Mouse (Mus musculus): Measurements from ENCODE around the gene Gm17660. TPM values are rescaled to one million over a fixed set of nuclear protein-coding genes. Genes with fewer than 3 reads are reported as not detected.

Gm17660 gene
- polyA plus RNA-seq, 1 experiment from 2014 or later = not detected

- DNase-seq (ENCODE audit: low spot score) (no peak), ATAC-seq (ENCODE audit: low FRiP score, low TSS enrichment) (no peak)
- Histone ChIP-seq H3K9ac (ENCODE audit: low read length) (no peak overlapping the region; the same call in 1 of the 2 replicates), H3K9me3 (ENCODE audit: control insufficient read depth, low read length) (no peaks in the 10 kb centered on the region), H3K36me3 (ENCODE audit: control insufficient read depth, insufficient read depth, low read length) (no peaks in the 10 kb centered on the region), H3K27me3 (ENCODE audit: control insufficient read depth, insufficient read depth, low read length) (no peaks in the 10 kb centered on the region), H3K4me3 (ENCODE audit: low read depth, low read length) (no peak overlapping the region), H3K4me2 (replicated peaks; ENCODE audit: low read depth) (no peak overlapping the region), H3K27ac (replicated peaks) (peak overlapping the region; percentile 25; the same call in 1 of the 2 replicates), H3K4me1 (replicated peaks; ENCODE audit: control insufficient read depth, insufficient read depth) (peaks cover 4% of the 10 kb centered on the region; the same call in 1 of the 2 replicates)
- TF ChIP-seq EP300 (optimal IDR thresholded peaks at IDR 0.05) (no peak), CTCF (IDR thresholded peaks at IDR 0.05; ENCODE audit: low read depth) (no peak)
- WGBS = 58% methylated on average over 8 of the region's 8 CpGs
Observed at GRCm38 (mm10) chr5:104023289-104024020, 54.0 kb downstream of the Gm17660 start.

- H3K4me2 ChIP-seq (replicated peaks; ENCODE audit: low read depth) = peak overlapping the region; percentile 58
- TF ChIP-seq CTCF (IDR thresholded peaks at IDR 0.05; ENCODE audit: low read depth) (no peak), EP300 (optimal IDR thresholded peaks at IDR 0.05) (no peak)
- H3K36me3 ChIP-seq (ENCODE audit: control insufficient read depth, insufficient read depth, low read length) = peaks cover 4% of the 10 kb centered on the region; the same call in 1 of the 2 replicates
- DNase-seq (ENCODE audit: low spot score) (no peak), ATAC-seq (ENCODE audit: low FRiP score, low TSS enrichment) (no peak)
- no peaks in the 10 kb centered on the region for H3K9me3 ChIP-seq (ENCODE audit: control insufficient read depth, low read length)
- WGBS = 51% methylated on average over 5 of the region's 5 CpGs
- peak overlapping the region; percentile 88 for H3K27ac ChIP-seq (replicated peaks)
- H3K4me1 ChIP-seq (replicated peaks; ENCODE audit: control insufficient read depth, insufficient read depth) = peaks cover 4% of the 10 kb centered on the region; the same call in 1 of the 2 replicates
- no peak overlapping the region for H3K4me3 ChIP-seq (ENCODE audit: low read depth, low read length)
- no peaks in the 10 kb centered on the region for H3K27me3 ChIP-seq (ENCODE audit: control insufficient read depth, insufficient read depth, low read length)
- no peak overlapping the region for H3K9ac ChIP-seq (ENCODE audit: low read length)
Observed at GRCm38 (mm10) chr5:104022558-104022957, 54.9 kb downstream of the Gm17660 start.

- peak; percentile 90 for DNase-seq (ENCODE audit: low spot score)
- Histone ChIP-seq H3K36me3 (ENCODE audit: control insufficient read depth, insufficient read depth, low read length) (peaks cover 4% of the 10 kb centered on the region; the same call in 1 of the 2 replicates), H3K4me1 (replicated peaks; ENCODE audit: control insufficient read depth, insufficient read depth) (peaks cover 4% of the 10 kb centered on the region; the same call in 1 of the 2 replicates), H3K27ac (replicated peaks) (peak within 1 kb of the TSS; percentile 88), H3K4me3 (ENCODE audit: low read depth, low read length) (peak within 1 kb of the TSS; percentile 49), H3K27me3 (ENCODE audit: control insufficient read depth, insufficient read depth, low read length) (no peaks in the 10 kb centered on the region), H3K9me3 (ENCODE audit: control insufficient read depth, low read length) (no peaks in the 10 kb centered on the region), H3K9ac (ENCODE audit: low read length) (peak within 1 kb of the TSS; percentile 67), H3K4me2 (replicated peaks; ENCODE audit: low read depth) (peak within 1 kb of the TSS; percentile 58)
- ATAC-seq (ENCODE audit: low FRiP score, low TSS enrichment) = peak; percentile 94
- WGBS = under 1% methylated on average over 31 of the region's 31 CpGs
- peak; percentile 39 for TF ChIP-seq CTCF (IDR thresholded peaks at IDR 0.05; ENCODE audit: low read depth)
- no peak for TF ChIP-seq EP300 (optimal IDR thresholded peaks at IDR 0.05)
Observed at GRCm38 (mm10) chr5:104021597-104022378, 55.6 kb downstream of the Gm17660 start, which contains the start of gene Hsd17b11. TSS of gene Hsd17b11 (minus strand) at chr5:104021919.

Small RNAs within 50 kb of the gene (microRNA-seq; reads per million reads assigned to microRNA genes)
- gene Mir5619 = 1.3 reads per million

Other genes starting within 250 kb of the Gm17660 start
- gene Klhl8, start 166.3 kb downstream of the Gm17660 start, polyA plus RNA-seq (2015; fragmentation: Nextera tagmentation; extraction: Ambion mirVana) = 7.7 and 8.4 TPM in 2 replicates
- 3.2 and 3.4 TPM in 2 replicates for gene Hsd17b13, start 100.2 kb downstream of the Gm17660 start, polyA plus RNA-seq (2015; fragmentation: Nextera tagmentation; extraction: Ambion mirVana)
- 19.1 and 20.9 TPM in 2 replicates for gene Hsd17b11, start 55.7 kb downstream of the Gm17660 start, polyA plus RNA-seq (2015; fragmentation: Nextera tagmentation; extraction: Ambion mirVana)
- 53.0 and 57.1 TPM in 2 replicates for gene Nudt9, start 31.3 kb downstream of the Gm17660 start, polyA plus RNA-seq (2015; fragmentation: Nextera tagmentation; extraction: Ambion mirVana)
- 206 and 241 TPM in 2 replicates for gene Sparcl1, start 36.1 kb upstream of the Gm17660 start, polyA plus RNA-seq (2015; fragmentation: Nextera tagmentation; extraction: Ambion mirVana)
- not detected in 2 replicates for gene Dspp, start 93.1 kb upstream of the Gm17660 start, polyA plus RNA-seq (2015; fragmentation: Nextera tagmentation; extraction: Ambion mirVana)
- 0.46 and 0.48 TPM in 2 replicates for gene Dmp1, start 125.0 kb upstream of the Gm17660 start, polyA plus RNA-seq (2015; fragmentation: Nextera tagmentation; extraction: Ambion mirVana)
- 0.13 and 0.21 TPM in 2 replicates for gene Ibsp, start 221.6 kb upstream of the Gm17660 start, polyA plus RNA-seq (2015; fragmentation: Nextera tagmentation; extraction: Ambion mirVana)
- not detected in 2 replicates for gene Mepe, start 247.7 kb upstream of the Gm17660 start, polyA plus RNA-seq (2015; fragmentation: Nextera tagmentation; extraction: Ambion mirVana)